Mouse (Mus musculus) forebrain, embryonic 10.5 days (tissue): ENCODE measurements around the gene Atp5j2. TPM values are rescaled to one million over a fixed set of nuclear protein-coding genes. Genes with fewer than 3 reads are reported as not detected.
A peak's percentile ranks its signal among the peaks of the same experiment; 100 is the strongest.
"Not testable (repeated sequence)": the region's sequence is repeated elsewhere in the genome, so short reads cannot be mapped to it uniquely, and the experiment has no call there.

Source experiments
- DNase-seq: peaks from one replicate; pipeline ENCODE4 v3.0.0-alpha.2; 2017; ENCODE audit warnings: low spot score; ENCODE audit errors: extremely low spot score
- H3K27ac ChIP-seq: fragments of 300-500 bp; sonication (generic); 2 replicates; pipeline ENCODE4 v1.5.1; 2016; ENCODE audit warnings: mild to moderate bottlenecking
- H3K27me3 ChIP-seq: fragments of 300-500 bp; sonication (generic); 2 replicates; pipeline ENCODE4 v1.6.1; 2016; ENCODE audit warnings: mild to moderate bottlenecking; ENCODE audit not compliant: poor library complexity, severe bottlenecking
- H3K36me3 ChIP-seq: fragments of 300-500 bp; sonication (generic); replicated peaks from 2 replicates; pipeline ENCODE4 v1.6.1; 2016; ENCODE audit warnings: mild to moderate bottlenecking, moderate library complexity
- H3K4me1 ChIP-seq: fragments of 300-500 bp; sonication (generic); 2 replicates; pipeline ENCODE4 v1.6.1; 2016
- H3K4me3 ChIP-seq: fragments of 300-500 bp; sonication (generic); 2 replicates; pipeline ENCODE4 v1.5.1; 2016; ENCODE audit warnings: mild to moderate bottlenecking, moderate library complexity
- H3K9me3 ChIP-seq: fragments of 300-500 bp; sonication (generic); 2 replicates; pipeline ENCODE4 v1.6.1; 2016; ENCODE audit warnings: mild to moderate bottlenecking, moderate library complexity
- WGBS: fragments of 180-500 bp; shearing (Covaris S2); methylation state at CpG from one replicate; pipeline ENCODE4 v1.1.7; 2016; 5-methylcytosine and 5-hydroxymethylcytosine counted together
- polyA plus RNA-seq: library from polyadenylated mRNA; unstranded; fragments of >200 nt; fragmentation: Nextera tagmentation; extraction: Ambion mirVana; gene quantifications from 2 replicates; pipeline ENCODE4 v1.2.1, GENCODE M21; 2016

Gene Atp5j2
- polyA plus RNA-seq, 1 experiment from 2014 or later, result 508 TPM

DNA sequence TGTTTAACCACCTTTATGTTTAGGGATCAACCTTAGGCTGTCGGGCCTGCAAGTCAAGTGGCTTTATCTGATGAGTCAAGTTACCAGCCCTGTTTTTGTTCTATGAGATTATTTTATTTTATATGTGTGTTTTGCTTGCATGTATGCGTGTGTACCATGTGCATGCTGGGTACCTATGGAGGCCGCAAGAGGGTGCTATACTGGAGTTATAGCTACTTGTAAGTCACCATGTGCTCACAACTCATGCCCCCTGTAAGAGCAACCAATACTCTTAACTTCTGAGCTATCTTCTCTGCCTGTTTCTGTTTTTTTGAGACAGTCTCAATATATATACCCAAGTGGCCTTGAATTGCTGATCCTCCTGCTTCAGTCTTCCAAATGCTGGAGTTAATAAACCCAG lies 21.6 kb upstream of the Atp5j2 start:
- no peaks in the 10 kb centered on the region for H3K27me3 ChIP-seq
- H3K4me3 ChIP-seq, result no peak overlapping the region
- no peaks in the 10 kb centered on the region for H3K4me1 ChIP-seq
- peaks cover 76% of the 10 kb centered on the region for H3K36me3 ChIP-seq
- DNase-seq, result no peak
- no peak overlapping the region for H3K27ac ChIP-seq
- no peaks in the 10 kb centered on the region for H3K9me3 ChIP-seq
- 92% methylated on average over 3 of the region's 3 CpGs for WGBS

- DNase-seq, result no peak
- Histone ChIP-seq H3K9me3 (no peaks in the 10 kb centered on the region), H3K4me3 (no peak overlapping the region), H3K4me1 (no peaks in the 10 kb centered on the region), H3K36me3 (peaks cover 77% of the 10 kb centered on the region), H3K27me3 (no peaks in the 10 kb centered on the region), H3K27ac (no peak overlapping the region)
- 93% methylated on average over 4 of the region's 4 CpGs for WGBS
Measured at GRCm38 (mm10) chr5:145212216-145212615, 20.4 kb upstream of the Atp5j2 start.

DNA sequence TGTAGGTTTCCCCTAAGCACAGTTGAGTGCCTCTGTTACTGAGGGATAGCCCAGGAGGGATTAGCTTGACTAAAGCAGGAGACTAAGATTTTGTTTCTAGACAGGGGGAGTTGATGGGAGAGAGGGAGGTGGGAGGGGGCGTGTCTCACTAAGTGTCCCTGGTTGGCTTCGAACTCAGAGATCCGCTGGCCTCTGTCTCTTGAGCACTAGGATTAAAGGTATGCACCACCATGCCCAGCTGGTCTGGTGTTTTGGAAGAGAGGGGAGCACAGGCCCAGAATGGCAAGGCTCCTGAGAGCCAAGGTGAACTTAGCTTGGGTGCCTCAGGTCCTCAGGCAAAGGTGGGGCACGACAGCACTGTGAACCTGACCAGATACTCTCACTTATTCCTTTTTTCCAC lies 19.5 kb upstream of the Atp5j2 start:
- DNase-seq, result no peak
- Histone ChIP-seq H3K4me3 (no peak overlapping the region), H3K27me3 (no peaks in the 10 kb centered on the region), H3K4me1 (no peaks in the 10 kb centered on the region), H3K36me3 (peaks cover 85% of the 10 kb centered on the region), H3K9me3 (no peaks in the 10 kb centered on the region), H3K27ac (no peak overlapping the region)
- 96% methylated on average over 4 of the region's 4 CpGs for WGBS

DNA sequence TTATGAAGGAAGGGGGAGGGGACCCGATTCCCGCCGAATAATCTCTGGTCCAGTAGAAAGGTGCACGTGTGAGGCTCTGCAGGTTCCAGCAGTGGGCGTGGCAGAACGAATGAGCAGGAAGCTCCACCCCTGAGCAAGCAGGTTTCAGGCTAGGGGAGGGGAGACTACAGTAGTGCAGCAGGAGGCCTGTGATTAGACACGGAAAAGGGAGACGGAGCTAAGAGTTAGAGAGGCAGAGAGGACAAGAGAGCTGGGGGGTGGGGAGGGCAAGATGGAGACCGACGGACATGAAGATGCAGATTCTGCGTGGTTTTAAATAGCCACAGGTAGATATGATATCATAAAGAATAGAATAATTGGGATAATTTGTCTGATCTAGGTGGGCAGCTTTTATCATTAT lies 16.5 kb upstream of the Atp5j2 start:
- H3K4me3 ChIP-seq, DNase-seq, H3K27me3 ChIP-seq, H3K9me3 ChIP-seq, H3K27ac ChIP-seq: not testable (repeated sequence)
- H3K36me3 ChIP-seq, result peaks cover 66% of the 10 kb centered on the region
- 42% methylated on average over 11 of the region's 11 CpGs for WGBS
- H3K4me1 ChIP-seq, result peaks cover 17% of the 10 kb centered on the region

DNA sequence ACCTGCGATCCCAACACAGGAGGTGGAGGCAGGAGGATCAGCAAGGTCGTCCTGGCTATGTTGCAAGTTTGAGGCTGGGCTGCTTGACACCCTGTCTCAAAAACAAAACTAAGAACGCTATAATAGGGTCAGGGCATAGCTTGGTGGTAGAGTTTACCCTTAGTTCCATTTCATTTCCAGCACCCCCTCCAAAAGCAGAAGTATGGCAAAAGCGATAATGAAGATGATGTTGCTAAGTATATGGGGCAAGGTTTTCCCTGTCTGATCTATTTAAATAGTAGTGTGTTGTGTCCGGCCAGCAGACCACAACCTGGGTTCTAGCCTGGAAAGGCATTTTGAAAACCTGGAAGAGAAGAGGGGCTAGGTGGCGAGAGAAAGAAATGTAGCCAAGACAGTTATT lies 16.1 kb upstream of the Atp5j2 start:
- H3K4me3 ChIP-seq, result no peak overlapping the region
- no peaks in the 10 kb centered on the region for H3K27me3 ChIP-seq
- 87% methylated on average over 6 of the region's 6 CpGs for WGBS
- no peak for DNase-seq
- no peak overlapping the region for H3K27ac ChIP-seq
- H3K4me1 ChIP-seq, result peaks cover 20% of the 10 kb centered on the region
- H3K9me3 ChIP-seq, result no peaks in the 10 kb centered on the region
- H3K36me3 ChIP-seq, result peaks cover 62% of the 10 kb centered on the region

GRCm38 (mm10) chr5:145207385-145207784 lies 15.5 kb upstream of the Atp5j2 start:
- Histone ChIP-seq H3K9me3 (no peaks in the 10 kb centered on the region), H3K27ac (no peak overlapping the region), H3K4me3 (no peak overlapping the region), H3K36me3 (peaks cover 56% of the 10 kb centered on the region), H3K4me1 (peaks cover 20% of the 10 kb centered on the region), H3K27me3 (no peaks in the 10 kb centered on the region)
- DNase-seq, result no peak
- WGBS, result 92% methylated on average over 6 of the region's 6 CpGs

DNA sequence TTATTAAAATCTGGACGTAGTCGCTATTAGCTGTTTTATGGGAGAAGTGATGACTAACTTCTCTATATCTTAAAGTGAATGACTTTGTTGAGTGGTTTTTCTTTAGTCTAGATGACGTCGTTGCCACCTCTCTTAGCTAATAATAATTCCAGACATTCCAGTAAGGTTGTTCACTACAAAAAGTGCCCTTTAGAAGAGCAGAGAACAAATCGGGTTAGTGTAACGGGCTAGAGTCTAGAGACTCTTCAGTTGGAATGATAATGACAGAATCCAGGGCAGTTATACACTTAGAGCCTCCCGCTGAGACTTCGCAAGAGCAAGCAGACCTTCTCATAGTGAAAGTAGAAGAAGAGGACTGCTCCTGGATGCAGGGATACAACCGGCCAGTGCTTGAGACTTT lies 13.2 kb upstream of the Atp5j2 start:
- H3K4me3 ChIP-seq, result peak overlapping the region; percentile 67
- 31% methylated on average over 9 of the region's 9 CpGs for WGBS
- no peak for DNase-seq
- H3K36me3 ChIP-seq, result peaks cover 34% of the 10 kb centered on the region
- no peaks in the 10 kb centered on the region for H3K27me3 ChIP-seq
- peaks cover 32% of the 10 kb centered on the region for H3K4me1 ChIP-seq
- no peaks in the 10 kb centered on the region for H3K9me3 ChIP-seq
- H3K27ac ChIP-seq, result no peak overlapping the region

- peak; percentile 96 for DNase-seq
- Histone ChIP-seq H3K4me3 (peak within 1 kb of the TSS; percentile 67), H3K27me3 (no peaks in the 10 kb centered on the region), H3K27ac (peak within 1 kb of the TSS; percentile 80), H3K4me1 (peaks cover 32% of the 10 kb centered on the region), H3K9me3 (no peaks in the 10 kb centered on the region), H3K36me3 (peaks cover 24% of the 10 kb centered on the region)
- under 1% methylated on average over 22 of the region's 22 CpGs for WGBS
Measured at GRCm38 (mm10) chr5:145203936-145204691, 12.3 kb upstream of the Atp5j2 start, which contains the start of gene Zkscan5. Gene Zkscan5, plus strand, starts transcription at chr5:145204562.

- Histone ChIP-seq H3K9me3 (no peaks in the 10 kb centered on the region), H3K27ac (no peak overlapping the region), H3K4me1 (peaks cover 32% of the 10 kb centered on the region), H3K36me3 (peaks cover 10% of the 10 kb centered on the region), H3K4me3 (no peak overlapping the region), H3K27me3 (no peaks in the 10 kb centered on the region)
- DNase-seq, result no peak
- 51% methylated on average over 3 of the region's 3 CpGs for WGBS
Measured at GRCm38 (mm10) chr5:145202446-145202845, 10.6 kb upstream of the Atp5j2 start.

DNA sequence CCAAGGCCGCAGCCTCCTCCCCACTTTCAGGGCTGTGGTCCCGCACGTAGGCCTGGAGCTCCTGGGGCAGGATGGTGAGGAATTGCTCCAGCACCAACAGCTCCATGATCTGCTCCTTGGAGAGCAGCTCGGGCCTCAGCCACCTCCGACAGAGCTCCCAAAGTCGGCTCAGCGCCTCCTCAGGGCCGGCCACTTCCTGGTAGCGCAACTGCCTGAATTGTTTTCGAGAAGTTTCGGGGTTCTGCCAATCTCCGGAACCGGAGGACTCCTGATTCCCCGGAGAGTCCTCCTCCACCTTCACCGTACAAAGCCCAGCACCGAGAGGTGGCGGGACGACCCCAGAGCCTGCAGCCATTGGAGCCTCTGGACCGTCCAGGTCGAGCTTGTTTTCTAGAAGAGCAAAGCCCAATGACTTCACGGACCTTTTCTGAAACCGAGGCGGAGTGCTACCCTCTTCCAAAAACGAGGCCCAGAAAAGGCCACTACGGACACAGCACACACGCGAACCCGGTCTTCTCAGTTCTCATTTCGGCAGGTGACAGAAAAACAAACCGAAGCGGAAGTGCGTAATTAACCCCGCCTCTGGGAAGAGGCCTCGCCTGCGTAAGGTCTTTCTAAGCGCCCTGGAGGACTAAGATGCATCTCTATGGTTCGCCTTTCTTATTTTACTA lies 9.6 kb upstream of the Atp5j2 start, which contains the start of gene Zkscan14:
Gene Zkscan14 (minus strand): TSS at position 548 of the 671 bp plus-strand sequence.
- DNase-seq, result peak; percentile 78
- Histone ChIP-seq H3K27ac (peak within 1 kb of the TSS; percentile 80), H3K4me3 (peak within 1 kb of the TSS; percentile 84), H3K36me3 (no peaks in the 10 kb centered on the region), H3K9me3 (no peaks in the 10 kb centered on the region), H3K4me1 (peaks cover 32% of the 10 kb centered on the region), H3K27me3 (no peaks in the 10 kb centered on the region)
- WGBS, result 2% methylated on average over 37 of the region's 37 CpGs

DNA sequence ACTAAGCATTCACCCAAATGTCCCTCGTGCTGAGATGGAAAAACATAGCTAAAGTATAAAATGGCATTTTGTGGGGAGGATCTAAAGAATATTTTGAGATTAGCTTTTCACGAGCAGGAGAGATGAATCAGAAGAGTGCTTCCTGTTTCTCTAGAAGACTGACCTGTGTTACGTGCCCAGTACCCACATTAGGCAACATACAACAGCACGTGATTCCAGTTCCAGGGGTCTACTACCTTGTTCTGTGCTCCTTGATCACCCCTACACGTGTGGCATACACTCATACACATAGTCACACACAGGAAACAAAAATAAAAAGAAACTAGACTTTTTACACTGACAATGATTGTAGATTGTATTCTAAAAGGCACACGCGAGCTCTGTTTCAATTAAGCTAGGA lies 8.5 kb upstream of the Atp5j2 start:
- DNase-seq, result no peak
- H3K4me1 ChIP-seq, result peaks cover 24% of the 10 kb centered on the region
- H3K9me3 ChIP-seq, result no peaks in the 10 kb centered on the region
- no peak overlapping the region for H3K27ac ChIP-seq
- H3K27me3 ChIP-seq, result no peaks in the 10 kb centered on the region
- WGBS, result 78% methylated on average over 7 of the region's 7 CpGs
- H3K4me3 ChIP-seq, result peak overlapping the region; percentile 84; the same call in 1 of the 2 replicates
- peaks cover 9% of the 10 kb centered on the region for H3K36me3 ChIP-seq

DNA sequence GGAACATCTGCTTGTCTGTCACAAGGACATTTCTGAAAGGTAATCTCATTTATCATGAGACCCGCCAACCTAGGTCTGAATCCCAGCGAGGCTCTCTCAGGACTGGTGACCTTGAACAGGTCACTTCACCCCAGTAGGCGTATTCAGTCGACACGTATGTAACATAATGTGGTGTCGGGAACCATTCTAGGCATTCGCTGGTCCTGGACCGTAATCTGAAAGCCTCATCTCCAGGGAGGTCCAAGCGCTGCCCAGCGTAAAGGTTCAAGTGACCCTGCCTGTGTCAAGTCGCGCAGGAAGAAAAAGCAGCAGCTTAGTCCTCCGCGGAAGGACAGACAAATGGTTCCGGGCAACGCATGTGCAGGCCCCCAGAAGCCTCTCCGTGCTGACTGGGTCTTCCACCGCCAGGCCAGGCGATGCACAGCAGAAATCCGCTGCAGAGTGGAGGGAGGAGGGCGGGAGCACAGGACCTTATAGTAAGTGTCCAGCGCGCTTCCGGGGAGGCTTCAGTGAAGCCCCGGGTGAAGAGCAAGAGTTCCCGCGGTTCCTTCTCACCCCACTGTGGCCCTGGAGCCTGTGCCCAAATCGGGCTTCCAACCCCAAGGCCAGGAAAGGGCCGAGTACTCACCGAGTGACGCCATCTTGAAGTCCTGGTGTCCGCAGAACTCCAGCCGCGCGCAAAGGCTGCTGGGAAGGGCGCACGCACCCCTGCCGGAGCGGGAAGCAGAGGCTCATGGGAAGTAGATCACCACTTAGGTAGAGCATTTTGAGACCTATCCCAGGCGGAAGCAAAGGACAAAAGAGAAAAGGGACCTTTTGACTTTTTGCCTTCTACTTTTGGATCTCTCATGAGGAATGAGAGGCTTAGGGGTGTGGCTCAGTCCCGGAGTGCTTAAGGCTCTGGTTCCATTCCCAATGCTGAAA lies 725 bp downstream of the Atp5j2 start:
- Histone ChIP-seq H3K9me3 (no peaks in the 10 kb centered on the region), H3K4me3 (peak overlapping the region; percentile 89), H3K27ac (peak overlapping the region; percentile 96), H3K36me3 (peaks cover 54% of the 10 kb centered on the region), H3K27me3 (no peaks in the 10 kb centered on the region), H3K4me1 (peaks cover 19% of the 10 kb centered on the region)
- DNase-seq, result peak; percentile 92
- WGBS, result 1% methylated on average over 41 of the region's 41 CpGs
